ENCODE assay signal across 24 mouse cellular contexts in the genomic region with DNA sequence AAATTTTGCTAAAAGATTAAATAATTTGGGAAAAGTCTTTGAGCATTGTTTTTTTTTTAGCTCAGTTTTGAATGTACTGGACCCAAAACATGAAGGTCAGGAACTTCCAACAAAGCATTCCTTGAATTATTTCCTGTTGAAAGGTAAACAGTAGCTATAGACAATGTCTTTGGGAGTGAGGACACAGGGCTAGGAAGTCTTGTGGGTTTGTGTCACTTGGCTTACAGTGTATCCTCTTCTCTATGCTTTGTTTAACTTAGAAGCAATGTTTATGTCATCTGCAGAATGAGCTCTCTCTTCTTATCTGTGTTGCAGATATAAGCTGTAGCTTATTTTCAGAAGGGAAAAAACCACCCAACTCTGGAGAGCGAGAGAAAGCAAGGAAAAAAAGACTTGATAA. TPM values are rescaled to one million over a fixed set of nuclear protein-coding genes. Genes with fewer than 3 reads are reported as not detected.
DNase-seq lines count a peak whose midpoint lies in the region; ATAC-seq and TF ChIP-seq lines count a peak whose summit lies in the region.
"Had no signal": no experiment of that assay in that cellular context is flagged by ENCODE, and none has a peak within 500 bp of the region (broad histone marks: within the 10 kb centered on the region; RNA-seq: fewer than 3 reads in every experiment).

No protein-coding gene starts in this region.

- H3K9me3 ChIP-seq in heart, embryonic 12.5 days (replicated peaks): no peaks in the 10 kb centered on the region
- no peaks in the 10 kb centered on the region for H3K9me3 ChIP-seq in lung, embryonic 16.5 days (ENCODE audit: control insufficient read depth, low read length)
- H3K9me3 ChIP-seq: embryonic facial prominence, embryonic 12.5 days; embryonic facial prominence, embryonic 15.5 days; heart, embryonic 15.5 days had no signal

- TF ChIP-seq CTCF in lung, adult 2 months (IDR thresholded peaks at IDR 0.05; ENCODE audit: insufficient read depth, low read length): no peak

- DNase-seq in heart, postnatal 36 days: no peak
- no peak for DNase-seq in lung, adult 2 months
- peak; percentile 7 for DNase-seq in lung, postnatal 10 days
- DNase-seq in spleen, postnatal 10 days (ENCODE audit: low spot score in 2 of 2): no peak
- DNase-seq: adrenal gland, adult 2 months; adrenal gland, postnatal 14 days; cerebellum, adult 11 months; cerebellum, adult 2 months; cerebellum, adult 9-11 months; cerebellum, postnatal 25 days; forebrain, postnatal 0 days; gastrocnemius, adult 2 months; gastrocnemius, postnatal 14 days; heart, postnatal 10 days; heart, postnatal 4 days had no signal

- peak; percentile 48; the same call in 1 of the 2 replicates for ATAC-seq in heart, embryonic 12.5 days (ENCODE audit: insufficient number of reproducible peaks, low FRiP score)
- peak; percentile 71; the same call in 1 of the 2 replicates for ATAC-seq in lung, embryonic 16.5 days (ENCODE audit: low read depth)
- no peak for ATAC-seq in monocyte, adult 5-6 weeks (replicated peaks; ENCODE audit: insufficient number of reproducible peaks, low FRiP score, low TSS enrichment, poor library complexity, severe bottlenecking)
- ATAC-seq: forebrain, embryonic 14.5 days; forebrain, postnatal 0 days had no signal

- H3K4me1 ChIP-seq in heart, embryonic 12.5 days (replicated peaks): 0 out of 2 replicates have a peak, but pooled peaks cover 3% of the 10 kb centered on the region
- no peaks in the 10 kb centered on the region for H3K4me1 ChIP-seq in lung, embryonic 16.5 days (replicated peaks; ENCODE audit: control insufficient read depth, insufficient read depth, low read length)
- H3K4me1 ChIP-seq in lung, adult 2 months (ENCODE audit: control insufficient read depth, insufficient read depth, low read length): peaks cover under 1% of the 10 kb centered on the region
- H3K4me1 ChIP-seq: embryonic facial prominence, embryonic 12.5 days; embryonic facial prominence, embryonic 15.5 days; heart, embryonic 15.5 days had no signal

- peaks cover 37% of the 10 kb centered on the region for H3K36me3 ChIP-seq in heart, embryonic 12.5 days
- H3K36me3 ChIP-seq in lung, embryonic 16.5 days (ENCODE audit: control insufficient read depth, insufficient read depth, low read length): peaks cover 5% of the 10 kb centered on the region; the same call in 1 of the 2 replicates

- H3K9ac ChIP-seq in heart, embryonic 12.5 days: no peak overlapping the region
- H3K9ac ChIP-seq in lung, embryonic 16.5 days (ENCODE audit: low read length): no peak overlapping the region
- H3K9ac ChIP-seq: embryonic facial prominence, embryonic 12.5 days; embryonic facial prominence, embryonic 15.5 days; forebrain, postnatal 0 days; heart, embryonic 15.5 days; hindbrain, embryonic 14.5 days had no signal

- H3K4me2 ChIP-seq in heart, embryonic 12.5 days: no peak overlapping the region
- H3K4me2 ChIP-seq in lung, embryonic 16.5 days (ENCODE audit: low read depth, low read length): no peak overlapping the region
- H3K4me2 ChIP-seq: embryonic facial prominence, embryonic 12.5 days; embryonic facial prominence, embryonic 15.5 days; heart, embryonic 11.5 days; heart, embryonic 15.5 days; hindbrain, embryonic 14.5 days had no signal

- TF ChIP-seq POLR2A in lung, adult 2 months (IDR thresholded peaks at IDR 0.05; ENCODE audit: borderline replicate concordance, extremely low read depth, low read depth, low read length): no peak

- no peak overlapping the region for H3K4me3 ChIP-seq in heart, embryonic 12.5 days
- no peak overlapping the region for H3K4me3 ChIP-seq in lung, embryonic 16.5 days (ENCODE audit: low read length)
- H3K4me3 ChIP-seq in lung, adult 2 months (replicated peaks; ENCODE audit: extremely low read depth, low read depth, low read length): no peak overlapping the region
- H3K4me3 ChIP-seq: embryonic facial prominence, embryonic 12.5 days; embryonic facial prominence, embryonic 15.5 days; gastrocnemius, adult 2 months; heart, embryonic 15.5 days had no signal

- no peak overlapping the region for H3K27ac ChIP-seq in heart, embryonic 12.5 days (ENCODE audit: poor library complexity, severe bottlenecking)
- H3K27ac ChIP-seq in lung, embryonic 16.5 days (ENCODE audit: low read length): no peak overlapping the region
- H3K27ac ChIP-seq: embryonic facial prominence, embryonic 12.5 days; embryonic facial prominence, embryonic 15.5 days; heart, embryonic 15.5 days; hindbrain, embryonic 14.5 days had no signal

- H3K27me3 ChIP-seq in heart, embryonic 12.5 days (replicated peaks): no peaks in the 10 kb centered on the region
- H3K27me3 ChIP-seq in lung, embryonic 16.5 days (ENCODE audit: control insufficient read depth, insufficient read depth, low read depth, low read length): no peaks in the 10 kb centered on the region
- H3K27me3 ChIP-seq: embryonic facial prominence, embryonic 12.5 days; embryonic facial prominence, embryonic 15.5 days; heart, embryonic 15.5 days had no signal

- intact Hi-C loops in heart, postnatal 36 days (cut with DNase I): no loop called here

- WGBS in heart, embryonic 12.5 days: 64% methylated on average over 1 of the region's 1 CpGs
- 33% methylated on average over 1 of the region's 1 CpGs for WGBS in lung, embryonic 16.5 days
- 56% methylated on average over 1 of the region's 1 CpGs for WGBS in lung, adult 2 months

RNA-seq across cellular contexts. Expression of a gene that starts 37.9 kb away (rescaled TPM):
- polyA plus RNA-seq in heart, embryonic 12.5 days (2016; fragmentation: Nextera tagmentation; extraction: Ambion mirVana): 2.2 and 3.1 TPM in 2 replicates
- total RNA-seq in heart, postnatal 36 days (2021): 1 to 10 TPM; 8.1 to 8.5 TPM
- 1.1 and 1.2 TPM in 2 replicates for polyA plus RNA-seq in lung, embryonic 16.5 days (2015; fragmentation: Nextera tagmentation; extraction: Ambion mirVana)
- polyA plus RNA-seq in lung, adult 2 months (2012; rRNA removed): 2.5 and 4.1 TPM in 2 replicates
- 66.8 to 77.1 TPM (median 69.6 TPM) in 3 replicates for total RNA-seq in monocyte, adult 5-6 weeks (2017)
